Mouse (Mus musculus) cortical plate, adult 2 months (tissue): ENCODE results near the gene Sept7. TPM values are rescaled to one million over a fixed set of nuclear protein-coding genes. Genes with fewer than 3 reads are reported as not detected.
"Not testable (repeated sequence)": the region's sequence is repeated elsewhere in the genome, so short reads cannot be mapped to it uniquely, and the experiment has no call there.

ENCODE experiments used
- H3K27ac ChIP-seq: fragments of 200-500 bp; 2 replicates; pipeline ENCODE4 v1.5.1; 2012; ENCODE audit warnings: low read length, control low read depth, inconsistent platforms; ENCODE audit not compliant: insufficient read depth
- H3K4me1 ChIP-seq: fragments of 200-500 bp; 2 replicates; pipeline ENCODE4 v1.6.1; 2011; ENCODE audit warnings: low read length; ENCODE audit not compliant: control insufficient read depth, insufficient read depth
- H3K4me3 ChIP-seq: fragments of 200-500 bp; 2 replicates; pipeline ENCODE4 v1.5.1; 2011; ENCODE audit warnings: mild to moderate bottlenecking, low read length, control low read depth; ENCODE audit not compliant: insufficient read depth
- CTCF ChIP-seq: fragments of 200-500 bp; IDR thresholded peaks from 2 replicates; pipeline ENCODE4 v1.5.1; 2011; ENCODE audit warnings: mild to moderate bottlenecking, control low read depth, low read length; ENCODE audit not compliant: insufficient read depth; ENCODE audit errors: extremely low read depth
- POLR2A ChIP-seq: fragments of 200-500 bp; IDR thresholded peaks from 2 replicates; pipeline ENCODE4 v1.6.1; 2011; ENCODE audit warnings: mild to moderate bottlenecking, low read length, control low read depth; ENCODE audit not compliant: insufficient read depth; ENCODE audit errors: extremely low read depth
- polyA plus RNA-seq: library from polyadenylated mRNA; depleted of rRNA; stranded (reverse); fragments of >200 nt; gene quantifications from 2 replicates; pipeline ENCODE4 v1.2.3, GENCODE M21; 2012

Gene Sept7
- polyA plus RNA-seq, 1 experiment = 335 TPM

DNA sequence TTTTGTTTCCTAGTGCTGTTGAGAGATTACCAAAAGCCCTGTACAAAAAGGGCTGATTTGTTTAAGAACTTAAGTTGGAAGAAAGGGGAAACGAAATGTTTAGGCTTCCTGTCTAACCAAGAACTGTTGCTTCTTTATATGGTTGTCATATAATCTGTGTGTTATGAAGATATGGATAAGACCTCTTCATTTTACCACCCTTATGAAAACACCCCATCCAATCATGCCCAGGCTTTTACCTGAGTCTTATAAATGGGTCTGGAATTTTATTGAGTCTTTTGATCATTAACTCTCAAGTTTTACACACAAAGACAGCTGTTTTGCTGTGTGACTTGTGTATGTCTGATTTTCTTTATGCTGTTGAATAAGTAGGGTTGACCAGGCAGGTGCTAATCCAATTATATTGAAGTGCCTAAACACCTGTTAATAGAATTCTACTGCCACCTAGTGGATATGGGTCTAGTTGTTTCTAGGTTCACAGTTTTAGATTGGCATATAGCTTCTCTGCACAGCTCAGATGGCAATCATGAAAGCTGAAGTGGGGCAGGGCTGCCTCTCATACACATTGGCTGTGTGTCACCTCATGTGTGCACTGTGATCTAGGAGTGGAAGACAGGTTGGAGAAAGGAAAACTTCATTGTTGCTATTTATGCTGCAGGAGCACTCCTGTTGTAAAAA, 57.4 kb downstream of the Sept7 start:
- H3K4me3 ChIP-seq = no peak overlapping the region
- no peak overlapping the region for H3K27ac ChIP-seq
- TF ChIP-seq CTCF (0 out of 2 replicates have a peak, but pooled peaks have one; percentile 15), POLR2A (no peak)
- H3K4me1 ChIP-seq = no peaks in the 10 kb centered on the region

DNA sequence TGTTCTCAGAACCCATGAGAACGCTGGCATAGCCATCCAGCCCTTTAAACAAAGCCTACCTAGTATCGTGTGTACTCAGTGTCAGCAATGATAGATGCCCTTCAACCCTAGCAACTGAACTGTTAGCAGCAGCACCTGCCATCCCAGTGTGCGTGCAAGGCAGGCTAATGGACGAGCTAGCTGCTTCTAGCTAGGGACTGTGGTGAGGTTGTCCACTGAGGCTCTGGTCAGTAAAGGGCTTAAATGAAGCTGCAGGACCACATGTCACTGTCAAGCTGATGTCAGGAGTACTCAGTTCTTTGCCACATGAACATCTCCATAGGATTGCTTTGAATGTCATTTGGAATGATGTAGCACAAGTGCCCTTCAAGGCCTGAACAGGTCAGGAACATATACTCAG, 62.1 kb downstream of the Sept7 start:
- H3K4me3 ChIP-seq = no peak overlapping the region
- no peaks in the 10 kb centered on the region; the same call in 1 of the 2 replicates for H3K4me1 ChIP-seq
- TF ChIP-seq CTCF (no peak), POLR2A (no peak)
- H3K27ac ChIP-seq = no peak overlapping the region

DNA sequence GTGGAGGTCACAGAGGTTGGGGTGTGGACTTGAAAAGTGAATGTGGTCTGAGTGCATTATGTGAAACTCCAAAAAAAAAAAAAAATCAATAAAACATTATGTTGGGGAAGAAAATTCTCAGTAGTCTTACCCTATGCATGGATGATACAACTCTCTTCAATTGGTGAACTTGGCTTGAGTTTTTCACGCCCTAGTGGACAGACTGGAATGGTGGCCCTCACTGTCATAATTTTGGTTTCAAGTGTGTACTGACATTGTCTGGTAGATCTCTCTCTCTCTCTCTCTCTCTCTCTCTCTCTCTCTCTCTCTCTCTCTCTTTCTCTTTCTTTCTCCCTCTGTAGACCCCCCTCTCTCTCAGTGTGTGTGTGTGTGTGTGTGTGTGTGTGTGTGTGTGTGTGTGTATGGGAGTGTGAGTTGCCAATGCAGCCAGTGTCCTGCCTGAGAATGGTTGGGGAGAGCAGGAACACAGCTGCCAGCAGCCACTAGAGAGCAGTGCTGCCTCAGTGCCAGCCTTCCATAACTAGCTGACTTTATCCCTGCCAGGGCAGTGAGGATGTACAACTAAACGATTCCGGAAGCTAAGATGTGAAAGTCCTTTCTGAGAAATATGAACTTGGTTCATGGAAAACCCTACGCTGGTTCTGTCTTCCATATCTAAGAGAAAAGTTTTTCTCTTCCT, 65.7 kb downstream of the Sept7 start:
- H3K4me3 ChIP-seq = no peak overlapping the region
- H3K4me1 ChIP-seq = no peaks in the 10 kb centered on the region; the same call in 1 of the 2 replicates
- H3K27ac ChIP-seq = no peak overlapping the region
- TF ChIP-seq CTCF (peak; percentile 95), POLR2A (no peak)

DNA sequence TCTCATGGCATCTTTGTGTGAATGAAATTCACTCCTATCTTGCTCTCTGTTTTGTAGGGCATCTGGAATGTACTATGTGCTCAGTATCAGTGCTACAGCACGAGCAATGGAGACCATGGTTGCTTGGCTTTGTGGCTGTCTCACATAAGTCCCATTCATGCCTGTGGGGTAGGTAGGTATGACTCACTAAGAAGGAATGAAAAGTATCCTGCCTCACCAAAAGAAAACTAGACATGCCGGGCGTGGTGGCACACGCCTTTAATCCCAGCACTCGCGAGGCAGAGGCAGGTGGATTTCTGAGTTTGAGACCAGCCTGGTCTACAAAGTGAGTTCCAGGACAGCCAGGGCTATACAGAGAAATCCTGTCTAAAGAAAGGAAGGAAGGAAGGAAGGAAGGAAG, 67.4 kb downstream of the Sept7 start:
- not testable (repeated sequence) for H3K4me3 ChIP-seq, H3K27ac ChIP-seq, H3K4me1 ChIP-seq

- Histone ChIP-seq H3K4me1 (0 out of 2 replicates have a peak, but pooled peaks cover 1% of the 10 kb centered on the region), H3K27ac (no peak overlapping the region), H3K4me3 (no peak overlapping the region)
- TF ChIP-seq POLR2A = no peak
- no peak for TF ChIP-seq CTCF
Observed at GRCm38 (mm10) chr9:25327727-25328370, 75.6 kb downstream of the Sept7 start.

DNA sequence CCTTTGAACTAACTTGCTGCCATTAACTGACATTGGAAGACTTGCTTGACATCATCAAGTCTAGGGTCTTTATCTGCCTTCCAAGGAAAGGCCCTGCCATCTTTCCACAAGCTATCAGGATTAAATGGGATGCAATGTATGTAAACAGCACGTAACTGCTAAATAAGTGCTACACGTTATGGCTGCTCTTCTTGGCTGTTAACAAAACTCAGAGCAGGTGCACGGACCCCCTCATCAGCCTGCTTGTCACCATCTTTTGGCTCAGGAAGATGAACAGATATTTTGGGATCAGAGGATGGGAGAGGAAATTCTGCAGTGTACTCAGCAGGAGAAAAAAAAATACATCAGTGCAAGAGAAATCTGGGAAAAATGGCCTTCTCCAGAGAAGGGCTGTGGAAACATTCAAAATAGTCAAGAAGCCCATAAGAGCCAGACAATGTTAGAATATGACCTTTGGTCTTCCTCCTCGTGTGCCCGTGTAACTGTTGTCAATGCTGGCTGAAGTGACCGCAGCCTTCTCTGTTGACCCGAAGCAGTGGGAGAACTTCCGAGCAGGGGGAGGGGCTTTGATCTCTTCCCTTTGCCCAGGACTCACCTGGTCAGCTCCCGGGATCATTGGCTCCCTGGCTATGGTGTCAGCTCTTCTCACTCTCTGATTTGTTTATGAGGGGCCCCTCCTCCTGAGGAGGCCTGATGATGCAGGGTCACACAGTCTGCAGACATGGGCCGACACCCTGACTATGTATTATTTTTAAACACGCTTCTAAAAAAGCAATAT, 76.9 kb downstream of the Sept7 start:
- Histone ChIP-seq H3K4me1 (0 out of 2 replicates have a peak, but pooled peaks cover 1% of the 10 kb centered on the region), H3K4me3 (no peak overlapping the region), H3K27ac (no peak overlapping the region)
- TF ChIP-seq POLR2A (no peak), CTCF (no peak)

DNA sequence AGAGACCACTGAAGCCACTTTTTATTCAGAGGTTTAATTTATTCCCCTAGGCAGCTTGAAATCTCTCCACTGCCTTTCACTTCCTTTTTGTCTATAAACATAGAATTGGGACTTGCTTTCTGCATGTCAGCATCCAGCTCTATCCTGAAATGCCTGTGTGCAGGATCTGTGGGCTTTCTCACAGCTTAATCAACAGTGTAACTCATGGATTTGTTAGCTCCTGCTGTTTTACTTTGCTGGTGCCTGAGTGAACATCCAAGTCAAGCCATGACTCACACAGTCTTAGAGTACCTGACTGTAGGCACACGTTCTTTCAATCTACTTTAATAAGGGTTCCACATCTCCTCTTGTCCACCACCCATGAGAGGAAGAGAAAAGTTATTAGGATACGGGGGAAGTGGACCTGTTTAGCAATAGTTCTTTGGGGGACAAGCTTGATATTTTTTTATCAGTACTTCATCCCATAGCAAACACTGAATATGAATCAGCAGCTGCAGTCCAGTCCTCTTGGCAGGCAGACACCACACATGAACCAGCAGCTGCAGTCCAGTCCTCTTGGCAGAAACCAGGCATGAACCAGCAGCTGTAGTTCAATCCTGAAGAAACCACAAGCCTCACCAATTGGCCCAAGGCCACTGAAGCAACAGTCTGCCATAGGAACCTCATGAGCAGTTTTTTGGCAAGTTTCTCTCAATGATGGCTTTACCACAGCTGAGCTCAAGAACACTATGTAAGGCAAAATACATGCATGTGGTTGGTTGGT, 85.4 kb downstream of the Sept7 start:
- TF ChIP-seq CTCF (no peak), POLR2A (no peak)
- no peak overlapping the region for H3K4me3 ChIP-seq
- H3K27ac ChIP-seq = no peak overlapping the region
- H3K4me1 ChIP-seq = no peaks in the 10 kb centered on the region

- TF ChIP-seq POLR2A (no peak), CTCF (no peak)
- Histone ChIP-seq H3K27ac (no peak overlapping the region), H3K4me3 (no peak overlapping the region), H3K4me1 (no peaks in the 10 kb centered on the region)
Observed at GRCm38 (mm10) chr9:25340412-25340811, 88.2 kb downstream of the Sept7 start.

DNA sequence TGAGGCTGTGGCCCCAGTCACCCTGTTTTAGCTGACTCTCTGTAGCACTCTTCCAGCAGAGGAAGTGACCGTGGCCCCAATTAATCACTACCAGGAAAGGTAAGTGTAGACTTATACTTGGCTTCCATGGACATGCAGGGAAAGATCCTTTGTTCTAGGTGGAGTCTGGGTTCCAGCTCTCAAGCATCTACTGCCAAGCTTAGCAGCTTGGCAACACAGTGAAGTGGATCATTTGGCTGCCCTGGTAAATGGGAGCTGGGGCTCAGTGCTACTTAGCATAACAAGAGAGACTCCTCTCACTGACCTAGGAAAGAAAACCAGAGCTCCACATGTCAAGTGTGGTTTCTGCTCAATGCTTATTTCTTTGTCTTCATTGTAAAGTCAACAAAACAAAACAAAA, 101.5 kb downstream of the Sept7 start:
- Histone ChIP-seq H3K4me3 (no peak overlapping the region), H3K4me1 (no peaks in the 10 kb centered on the region), H3K27ac (no peak overlapping the region)
- TF ChIP-seq CTCF = no peak
- TF ChIP-seq POLR2A = no peak
